11 mouse cellular contexts compared by ENCODE assay signal in genomic region chr1:136614748-136615440, GRCm38 (mm10).
"Had no signal": no experiment of that assay in that cellular context is flagged by ENCODE, and none has a peak within 500 bp of the region (broad histone marks: within the 10 kb centered on the region; RNA-seq: fewer than 3 reads in every experiment).

No protein-coding gene starts in this region.

- H3K9ac ChIP-seq: intestine, embryonic 15.5 days; kidney, embryonic 15.5 days; neural tube, embryonic 13.5 days had no signal

- H3K27ac ChIP-seq: intestine, embryonic 15.5 days; kidney, embryonic 15.5 days; limb, embryonic 10.5 days; midbrain, embryonic 10.5 days; neural tube, embryonic 13.5 days; stomach, postnatal 0 days had no signal

- H3K27me3 ChIP-seq: intestine, embryonic 15.5 days; neural tube, embryonic 13.5 days had no signal

- H3K36me3 ChIP-seq: intestine, embryonic 15.5 days; kidney, embryonic 15.5 days; limb, embryonic 10.5 days; midbrain, embryonic 10.5 days; neural tube, embryonic 13.5 days had no signal

- ATAC-seq: intestine, embryonic 15.5 days had no signal

- H3K9me3 ChIP-seq: intestine, embryonic 15.5 days; kidney, embryonic 15.5 days; limb, embryonic 10.5 days; midbrain, embryonic 10.5 days; neural tube, embryonic 13.5 days had no signal

- DNase-seq: kidney, adult 18-20 months; kidney, postnatal 14 days; lung, postnatal 4 days; midbrain, embryonic 14.5 days; thymus, postnatal 4 days had no signal

- H3K4me3 ChIP-seq: intestine, embryonic 15.5 days; kidney, embryonic 15.5 days; limb, embryonic 10.5 days; midbrain, embryonic 10.5 days; neural tube, embryonic 13.5 days had no signal

- H3K4me1 ChIP-seq: intestine, embryonic 15.5 days had no signal

- H3K4me2 ChIP-seq: intestine, embryonic 15.5 days; kidney, embryonic 15.5 days; neural tube, embryonic 13.5 days had no signal
